Mouse (Mus musculus): ENCODE results near the gene A1bg. TPM values are rescaled to one million over a fixed set of nuclear protein-coding genes. Genes with fewer than 3 reads are reported as not detected.

Gene A1bg
- polyA plus RNA-seq (2012; ENCODE audit: low replicate concordance): not detected in 2 replicates

GRCm38 (mm10) chr15:60922912-60923311 is at the start of gene A1bg:
A1bg (minus strand) TSS chr15:60923012.

GRCm38 (mm10) chr15:60853231-60853999 is 69.4 kb downstream of the A1bg start, which contains the start of gene Fam84b:
Fam84b (minus strand) TSS chr15:60853778.

Other genes with a start within 250 kb of the A1bg start
- 1.6 and 2.5 TPM in 2 replicates for gene Fam84b, start 69.2 kb downstream of the A1bg start, polyA plus RNA-seq (2012; ENCODE audit: low replicate concordance)